Mouse (Mus musculus): ENCODE data around the gene Ube2o.

Gene Ube2o

GRCm38 (mm10) chr11:116537388-116537787 lies 43.9 kb downstream of the Ube2o start:
- no peak for DNase-seq

DNA sequence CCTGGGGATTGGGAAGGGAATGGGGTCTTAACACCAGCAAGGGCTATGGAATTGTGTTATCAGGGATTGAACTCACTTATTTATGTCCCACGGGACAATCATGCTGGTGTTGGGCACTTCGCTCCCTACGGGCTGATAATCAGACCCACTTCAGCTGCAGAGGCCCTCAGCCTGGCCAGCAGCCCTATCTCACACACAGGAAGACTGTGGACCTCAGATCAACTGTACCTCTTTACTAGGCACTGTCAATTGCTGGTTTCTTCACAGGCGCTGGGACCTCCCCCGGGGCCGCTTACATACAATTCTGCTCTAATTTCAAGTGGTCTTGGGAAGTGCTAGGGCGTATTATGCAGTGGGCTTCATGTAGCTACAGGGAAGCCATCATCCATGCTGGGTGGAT lies 44.6 kb downstream of the Ube2o start:
- no peak for DNase-seq

GRCm38 (mm10) chr11:116534154-116534865 lies 46.9 kb downstream of the Ube2o start:
- peak; percentile 64 for DNase-seq

- DNase-seq = no peak
Observed at GRCm38 (mm10) chr11:116533341-116534153, 47.7 kb downstream of the Ube2o start.

- peak; percentile 57 for DNase-seq
Observed at GRCm38 (mm10) chr11:116532810-116533338, 48.4 kb downstream of the Ube2o start.

DNA sequence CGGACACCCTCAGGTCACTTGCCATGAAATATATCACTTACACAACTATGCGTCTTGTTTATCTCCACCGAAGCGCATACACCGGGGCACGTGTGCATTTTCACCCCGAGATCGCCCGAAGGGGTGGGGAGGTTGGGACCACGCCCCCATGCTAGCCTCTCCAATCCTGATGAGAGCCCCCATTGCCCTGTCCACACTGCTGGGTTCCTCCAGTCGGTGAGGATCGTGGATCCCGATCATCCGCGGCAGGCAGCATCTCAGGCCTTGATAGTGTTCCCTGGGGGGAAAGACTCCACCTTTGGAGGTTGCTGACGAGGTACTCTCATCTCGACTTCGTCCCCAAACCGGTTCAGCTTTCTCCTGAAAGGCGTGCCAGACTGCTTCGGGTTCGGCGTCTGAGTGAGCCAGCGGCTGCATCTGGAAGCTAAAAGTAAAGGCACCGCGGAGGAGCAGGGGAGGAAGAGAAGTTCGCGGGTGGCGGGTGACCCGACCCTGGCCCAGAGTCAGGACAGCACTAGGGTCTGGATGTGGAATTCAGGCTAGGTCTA lies 48.9 kb downstream of the Ube2o start:
- DNase-seq = peak; percentile 34

DNA sequence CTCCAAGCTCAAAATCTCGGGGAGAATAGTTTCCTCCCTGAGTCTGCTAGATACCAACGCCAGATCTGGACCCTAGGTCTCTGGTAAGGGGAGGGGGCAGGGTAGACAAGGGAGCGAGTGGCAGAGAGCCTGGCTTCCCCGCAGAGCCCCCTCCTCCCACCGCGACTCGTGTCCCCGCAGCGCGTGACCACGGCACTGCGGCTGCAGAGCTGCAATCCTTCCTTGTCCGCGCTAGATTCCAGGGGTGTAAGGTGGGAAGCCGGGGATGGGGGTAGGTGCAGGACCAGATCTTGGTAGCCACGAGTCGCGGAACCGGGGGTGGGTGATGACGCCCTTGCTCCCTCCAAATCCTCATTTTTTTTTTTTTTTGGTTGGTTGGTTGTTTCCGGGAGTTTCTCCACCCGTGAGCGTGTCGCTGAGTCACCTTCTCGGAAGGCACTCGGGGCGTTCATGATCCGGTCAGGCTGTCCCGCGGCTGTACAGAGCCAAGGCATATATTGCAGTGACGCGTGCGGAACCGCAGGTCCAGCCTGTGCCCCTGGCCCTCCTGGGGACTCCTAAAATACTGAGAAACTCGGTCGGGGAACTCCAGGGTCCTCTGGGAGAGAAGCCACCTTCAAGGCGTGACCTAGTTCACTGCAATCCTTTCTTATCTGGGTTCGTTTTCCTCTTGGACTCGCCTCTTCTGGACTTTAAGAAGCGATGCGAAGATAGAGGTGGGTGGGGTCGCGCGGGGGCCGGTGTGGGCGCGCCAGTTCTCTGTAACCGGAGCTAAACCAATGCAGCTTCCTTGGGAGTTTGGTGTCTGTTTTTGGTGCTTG lies 49.7 kb downstream of the Ube2o start:
- no peak for DNase-seq

- DNase-seq = no peak
Observed at GRCm38 (mm10) chr11:116530187-116531147, 50.8 kb downstream of the Ube2o start, which contains the start of gene Sphk1. Sphk1 (plus strand) TSS chr11:116530925.

DNA sequence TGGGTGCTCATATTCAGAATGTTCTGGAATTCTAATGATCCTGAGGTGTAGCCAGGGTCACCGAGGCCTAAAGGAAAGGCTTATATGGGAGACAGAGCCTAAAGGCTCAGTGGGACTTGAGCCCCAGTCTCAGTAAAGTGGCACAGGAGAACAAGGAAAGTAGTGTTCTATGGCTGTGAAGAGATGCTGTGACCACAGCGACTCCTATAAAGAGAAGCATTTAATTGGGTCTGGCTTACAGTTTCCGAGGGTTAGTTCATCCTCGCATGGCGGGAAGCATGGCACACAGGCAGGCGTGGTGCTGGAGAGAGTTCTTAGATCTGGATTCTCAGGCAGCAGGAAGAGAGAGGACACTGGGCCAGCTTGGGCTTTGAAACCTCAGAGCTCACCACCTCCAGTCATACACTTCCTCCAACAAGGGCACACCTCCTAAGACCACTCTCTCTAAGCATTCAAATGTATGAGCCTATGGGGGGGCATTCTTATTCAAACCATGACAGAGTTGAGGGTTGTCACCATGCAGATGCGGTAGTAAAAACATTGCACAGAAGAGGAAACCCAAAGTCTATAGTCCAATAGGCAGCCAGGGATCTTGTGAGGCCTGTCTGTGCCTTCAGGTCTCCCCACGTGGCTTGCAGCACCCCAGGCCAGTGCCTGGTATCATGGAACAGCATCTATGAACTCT lies 52.5 kb downstream of the Ube2o start:
- no peak for DNase-seq

DNA sequence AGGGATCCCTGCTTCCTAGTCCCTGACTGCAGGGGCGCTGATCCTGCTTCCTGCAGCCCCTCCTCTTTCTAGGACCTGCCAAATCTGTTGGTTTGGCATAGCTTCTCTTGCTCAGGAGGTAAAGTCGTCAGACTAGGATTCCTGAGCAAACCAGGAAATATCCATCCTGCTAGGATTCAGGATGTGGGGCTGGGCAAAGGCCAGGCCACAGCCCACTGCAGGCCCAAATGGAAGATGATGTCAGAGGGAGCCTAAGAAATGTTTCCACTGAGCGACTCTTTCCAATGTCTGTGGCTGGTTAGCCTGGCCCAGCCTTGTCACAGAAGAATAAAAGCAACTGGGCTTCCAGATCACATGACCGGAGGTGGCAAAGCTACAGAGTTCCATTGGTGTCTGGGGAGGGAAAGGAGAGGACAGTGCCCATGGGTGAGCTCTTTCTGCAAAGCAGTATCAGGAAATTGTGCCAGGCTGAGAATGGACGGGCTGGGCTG lies 57.5 kb downstream of the Ube2o start:
- DNase-seq = no peak

- DNase-seq = no peak
Observed at GRCm38 (mm10) chr11:116522886-116523698, 58.2 kb downstream of the Ube2o start.

DNA sequence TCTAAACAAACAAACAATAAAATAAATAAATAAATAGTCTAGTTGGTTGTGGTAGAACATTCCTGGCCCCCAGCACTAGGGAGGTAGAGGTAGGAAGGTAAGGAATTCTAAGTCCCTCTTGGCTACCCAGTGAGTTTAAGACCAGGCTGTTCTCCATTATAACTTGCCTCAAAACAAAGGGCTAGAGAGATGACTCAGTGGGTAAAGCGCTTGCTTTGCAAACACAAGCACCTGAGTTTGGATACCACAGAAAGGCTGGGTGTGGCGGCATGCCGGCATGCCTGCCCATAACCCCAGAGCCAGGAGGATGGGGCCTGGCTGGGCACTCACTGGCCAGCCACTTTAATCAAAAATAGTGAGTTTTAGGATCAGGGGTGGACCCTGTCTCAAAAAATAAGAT lies 59.2 kb downstream of the Ube2o start:
- DNase-seq = no peak

DNA sequence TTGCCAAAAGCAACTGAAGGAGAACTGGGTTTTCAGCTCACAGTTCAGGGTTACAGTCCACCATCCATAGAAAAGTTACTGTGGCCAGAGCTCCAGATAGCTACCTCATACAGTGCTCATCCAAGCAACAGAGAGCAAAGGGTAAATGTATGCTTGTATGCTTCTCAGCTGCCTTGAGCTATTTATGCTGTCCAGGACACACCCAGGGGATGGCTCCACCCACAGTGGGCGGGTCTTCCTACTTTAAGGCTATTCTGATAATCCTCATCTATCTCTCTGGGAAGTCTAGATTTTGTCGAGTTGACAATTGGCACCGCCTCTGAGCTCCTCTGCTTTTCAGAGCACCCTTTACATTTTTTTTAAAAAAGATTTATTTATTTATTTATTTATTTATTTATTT lies 60.1 kb downstream of the Ube2o start:
- DNase-seq = no peak

GRCm38 (mm10) chr11:116518482-116518881 lies 62.8 kb downstream of the Ube2o start:
- no peak for DNase-seq

DNA sequence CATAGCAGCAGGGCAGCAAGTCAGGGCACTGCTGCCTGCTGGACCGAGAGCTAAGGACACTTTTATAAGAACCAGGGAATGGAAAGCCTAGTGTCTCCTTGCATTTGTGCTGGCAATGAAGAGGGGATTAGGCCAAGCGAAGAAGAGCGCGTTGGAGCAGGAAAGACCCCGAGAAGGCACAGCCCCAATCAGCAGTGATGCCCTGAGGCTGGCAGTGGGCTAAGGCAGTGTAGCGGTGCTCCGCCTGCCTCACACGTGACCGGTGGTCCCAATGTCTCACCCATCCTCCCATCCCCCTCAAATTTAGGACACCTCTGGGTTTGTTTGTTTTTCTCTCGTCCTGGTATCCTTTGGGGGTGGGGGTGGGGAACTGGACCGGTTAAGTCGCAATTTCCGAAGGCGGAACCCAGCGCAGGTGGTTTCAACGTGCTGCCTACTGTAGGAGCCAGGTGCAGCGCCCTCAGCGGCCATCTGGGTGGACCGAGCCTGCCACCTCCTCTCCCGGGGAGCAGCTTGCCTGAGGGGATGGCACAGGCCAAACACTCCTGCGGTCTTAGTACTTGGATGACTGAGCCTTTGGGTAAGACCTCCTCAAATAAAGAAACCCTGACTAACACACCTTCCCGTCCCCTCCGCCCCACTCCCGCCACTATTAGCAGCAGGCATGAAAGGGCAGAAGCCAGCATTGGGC lies 65.8 kb downstream of the Ube2o start:
- DNase-seq = peak; percentile 44

DNA sequence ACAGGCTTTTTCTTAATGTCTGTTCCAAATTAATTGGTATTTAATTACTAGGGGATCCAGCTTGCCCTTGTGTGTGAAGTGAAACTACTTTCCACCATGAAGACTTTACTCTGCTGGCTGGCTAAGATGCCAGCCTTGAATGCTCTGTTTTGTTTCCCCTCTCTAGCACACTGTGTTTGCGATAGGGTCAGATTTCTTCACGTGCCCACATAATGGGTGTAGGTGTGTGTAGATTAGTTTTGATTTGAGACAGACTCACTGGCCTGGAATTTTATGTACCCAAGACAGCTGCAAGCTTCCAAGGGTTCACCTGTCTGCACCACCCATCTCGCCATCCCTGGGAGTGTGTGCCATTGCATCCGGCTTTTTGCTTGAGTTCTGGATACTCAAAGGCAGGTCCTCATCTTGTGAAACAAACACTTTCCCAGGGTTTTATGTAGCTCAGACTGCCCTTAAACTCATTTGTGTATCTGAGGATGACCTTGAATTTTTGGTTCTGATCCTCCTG lies 67.7 kb downstream of the Ube2o start:
- no peak for DNase-seq

GRCm38 (mm10) chr11:116512987-116513386 lies 68.3 kb downstream of the Ube2o start:
- no peak for DNase-seq

- no peak for DNase-seq
Observed at GRCm38 (mm10) chr11:116512154-116512553, 69.1 kb downstream of the Ube2o start.

DNA sequence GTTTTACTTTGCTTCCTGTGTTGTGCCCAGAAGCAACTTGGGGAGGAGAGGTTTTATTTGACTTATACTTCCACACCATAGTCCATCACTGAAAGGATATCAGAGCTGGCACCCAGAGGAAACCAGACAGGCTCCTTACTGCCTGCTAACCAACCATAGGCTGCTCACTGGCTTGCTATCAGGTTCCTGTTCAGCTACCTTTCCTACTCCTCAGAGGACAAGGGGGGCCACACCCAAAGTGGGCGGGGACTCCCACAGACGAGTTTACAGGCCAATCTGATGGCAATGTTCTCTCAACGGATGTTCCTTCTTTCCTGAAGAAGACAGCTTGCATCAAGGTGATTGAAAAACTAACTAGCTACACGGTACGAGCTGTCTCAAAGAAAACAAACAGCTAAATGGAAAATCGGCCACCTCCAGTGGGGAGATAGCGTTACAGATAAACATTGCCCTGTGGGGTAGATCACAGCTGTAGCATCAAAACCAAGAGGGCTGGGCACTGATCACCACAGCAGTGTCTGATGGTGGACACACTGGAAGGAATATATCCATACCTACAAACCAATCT lies 69.9 kb downstream of the Ube2o start:
- DNase-seq = no peak

All from kidney, adult 11 months (tissue).